Mouse (Mus musculus) lung, embryonic 14.5 days (tissue): Measurements from ENCODE around the gene Adamtsl3. TPM values are rescaled to one million over a fixed set of nuclear protein-coding genes. Genes with fewer than 3 reads are reported as not detected.

Experiments
- ATAC-seq: fragments of 200-750 bp; cut with Nextera tagmentation; 2 replicates; pipeline ENCODE4 v1.8.0; 2017; ENCODE audit warnings: mild to moderate bottlenecking, moderate TSS enrichment, moderate library complexity; ENCODE audit not compliant: insufficient read depth
- DNase-seq: peaks from one replicate; pipeline ENCODE4 v3.0.0-alpha.2; 2015
- H3K27ac ChIP-seq: fragments of 300-500 bp; sonication (generic); 2 replicates; pipeline ENCODE4 v1.5.1; 2014; ENCODE audit warnings: low read depth, mild to moderate bottlenecking, moderate library complexity
- H3K27me3 ChIP-seq: fragments of 300-500 bp; sonication (generic); 2 replicates; pipeline ENCODE4 v1.6.1; 2014; ENCODE audit warnings: low read length, control low read depth; ENCODE audit not compliant: insufficient read depth
- H3K36me3 ChIP-seq: fragments of 300-500 bp; sonication (generic); 2 replicates; pipeline ENCODE4 v1.6.1; 2014; ENCODE audit warnings: control low read depth; ENCODE audit not compliant: insufficient read depth
- H3K4me1 ChIP-seq: fragments of 300-500 bp; sonication (generic); 2 replicates; pipeline ENCODE4 v1.6.1; 2014; ENCODE audit warnings: antibody characterized with exemption, control low read depth; ENCODE audit not compliant: insufficient read depth
- H3K4me2 ChIP-seq: fragments of 300-500 bp; sonication (generic); 2 replicates; pipeline ENCODE4 v1.6.1; 2014; ENCODE audit warnings: mild to moderate bottlenecking
- H3K4me3 ChIP-seq: fragments of 300-500 bp; sonication (generic); 2 replicates; pipeline ENCODE4 v1.5.1; 2014; ENCODE audit warnings: low read depth, low read length
- H3K9ac ChIP-seq: fragments of 300-500 bp; sonication (generic); 2 replicates; pipeline ENCODE4 v1.6.1; 2014
- H3K9me3 ChIP-seq: fragments of 300-500 bp; sonication (generic); 2 replicates; pipeline ENCODE4 v1.6.1; 2016; ENCODE audit warnings: low read depth, low read length, control low read depth
- CTCF ChIP-seq: IDR thresholded peaks from 2 replicates; pipeline ENCODE4 v1.5.1; 2016; ENCODE audit warnings: antibody characterized with exemption, low read depth
- WGBS: fragments of 180-500 bp; shearing (Covaris S2); extraction: QIAGEN DNeasy Blood & Tissue Kit; methylation state at CpG from one replicate; pipeline ENCODE4 v1.1.7; 2014; 5-methylcytosine and 5-hydroxymethylcytosine counted together
- polyA plus RNA-seq: library from polyadenylated mRNA; unstranded; fragments of >200 nt; fragmentation: Nextera tagmentation; extraction: Ambion mirVana; gene quantifications from 2 replicates; pipeline ENCODE4 v1.2.1, GENCODE M21; 2014

The Adamtsl3 gene
- polyA plus RNA-seq, 1 experiment from 2014 or later, result 0.58 TPM

GRCm38 (mm10) chr7:82552005-82552404 is 216.5 kb downstream of the Adamtsl3 start:
- Histone ChIP-seq H3K4me3 (no peak overlapping the region), H3K4me1 (no peaks in the 10 kb centered on the region), H3K9ac (no peak overlapping the region), H3K9me3 (no peaks in the 10 kb centered on the region), H3K27ac (no peak overlapping the region), H3K36me3 (no peaks in the 10 kb centered on the region), H3K4me2 (no peak overlapping the region), H3K27me3 (no peaks in the 10 kb centered on the region)
- WGBS, result 72% methylated on average over 1 of the region's 1 CpGs
- no peak for TF ChIP-seq CTCF
- DNase-seq, result no peak
- no peak for ATAC-seq

DNA sequence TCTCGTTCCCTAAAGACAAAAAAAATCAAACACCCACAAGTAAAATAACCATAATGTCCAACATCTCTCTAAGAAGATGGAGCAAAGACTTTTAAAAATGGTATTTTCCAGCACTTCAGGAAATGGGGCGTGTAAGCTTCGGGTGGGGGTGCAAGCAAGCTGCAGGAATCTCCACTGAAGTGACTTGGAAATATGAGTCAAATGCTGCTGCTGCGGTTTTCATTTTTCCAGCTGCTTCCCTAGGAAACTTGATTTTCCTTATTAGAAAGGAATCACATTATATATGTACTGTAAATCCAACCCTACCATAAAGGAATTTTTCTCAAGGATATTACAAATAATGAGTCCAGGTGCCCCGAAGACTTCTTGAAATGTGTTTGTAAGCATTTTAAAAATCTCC is 220.3 kb downstream of the Adamtsl3 start:
- H3K4me2 ChIP-seq, result no peak overlapping the region
- H3K36me3 ChIP-seq, result no peaks in the 10 kb centered on the region
- H3K4me1 ChIP-seq, result no peaks in the 10 kb centered on the region
- H3K4me3 ChIP-seq, result no peak overlapping the region
- H3K27me3 ChIP-seq, result no peaks in the 10 kb centered on the region
- ATAC-seq (no peak), DNase-seq (no peak)
- H3K9me3 ChIP-seq, result 0 out of 2 replicates have a peak, but pooled peaks cover 5% of the 10 kb centered on the region
- WGBS, result 45% methylated on average over 5 of the region's 5 CpGs
- no peak for TF ChIP-seq CTCF
- H3K27ac ChIP-seq, result no peak overlapping the region
- H3K9ac ChIP-seq, result no peak overlapping the region

DNA sequence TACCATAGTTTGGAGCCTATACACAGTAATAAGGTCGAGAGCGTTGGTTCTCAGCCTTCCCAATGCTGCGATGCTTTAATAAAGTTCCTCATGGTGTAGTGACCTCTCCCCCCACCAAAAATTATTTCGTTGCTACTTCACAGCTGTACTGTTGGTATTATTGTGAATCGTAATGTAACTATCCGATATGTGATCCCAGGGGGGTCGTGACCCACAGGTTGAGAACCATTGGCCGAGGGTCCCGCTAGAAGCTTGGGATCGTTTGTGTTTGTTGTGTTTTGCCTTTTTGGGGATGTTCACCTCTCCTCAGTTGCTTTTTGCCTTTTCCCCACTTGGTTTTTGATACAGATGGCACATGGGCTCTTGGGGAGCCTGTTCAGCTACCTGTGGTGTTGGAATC is 220.9 kb downstream of the Adamtsl3 start:
- H3K9me3 ChIP-seq, result 0 out of 2 replicates have a peak, but pooled peaks cover 5% of the 10 kb centered on the region
- no peaks in the 10 kb centered on the region for H3K27me3 ChIP-seq
- DNase-seq (no peak), ATAC-seq (no peak)
- no peak overlapping the region for H3K4me3 ChIP-seq
- H3K4me1 ChIP-seq, result no peaks in the 10 kb centered on the region
- H3K4me2 ChIP-seq, result no peak overlapping the region
- no peak overlapping the region for H3K9ac ChIP-seq
- no peaks in the 10 kb centered on the region for H3K36me3 ChIP-seq
- WGBS, result 80% methylated on average over 10 of the region's 10 CpGs
- TF ChIP-seq CTCF, result no peak
- no peak overlapping the region for H3K27ac ChIP-seq

- 44% methylated on average over 11 of the region's 11 CpGs for whole genome bisulfite sequencing
- Histone ChIP-seq H3K27me3 (no peaks in the 10 kb centered on the region), H3K36me3 (no peaks in the 10 kb centered on the region), H3K9ac (no peak overlapping the region), H3K4me2 (no peak overlapping the region), H3K27ac (no peak overlapping the region), H3K4me3 (no peak overlapping the region), H3K4me1 (no peaks in the 10 kb centered on the region), H3K9me3 (0 out of 2 replicates have a peak, but pooled peaks cover 5% of the 10 kb centered on the region)
- ATAC-seq (no peak), DNase-seq (no peak)
- TF ChIP-seq CTCF, result no peak
These were observed 221.6 kb downstream of the Adamtsl3 start for GRCm38 (mm10) chr7:82557111-82557510.

DNA sequence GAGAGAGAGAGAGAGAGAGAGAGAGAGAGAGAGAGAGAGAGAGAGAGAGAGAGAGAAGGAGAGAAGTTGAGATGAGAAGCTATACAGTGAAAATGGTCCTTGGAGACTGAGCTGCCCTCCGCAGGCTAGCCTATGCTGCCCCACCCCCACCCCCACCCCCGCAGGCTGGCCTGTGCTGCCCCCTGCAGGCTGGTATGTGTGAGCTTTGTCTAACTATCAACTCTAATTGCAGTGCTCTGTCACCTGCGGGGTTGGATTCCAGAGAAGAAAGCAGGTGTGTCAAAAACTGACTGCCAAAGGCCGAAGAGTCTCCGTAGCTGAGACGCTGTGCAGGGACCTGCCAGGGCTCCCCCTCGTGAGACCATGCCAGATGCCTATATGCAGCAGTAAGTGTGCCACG is 231.2 kb downstream of the Adamtsl3 start:
- Histone ChIP-seq H3K4me3 (no peak overlapping the region), H3K9me3 (no peaks in the 10 kb centered on the region), H3K27ac (no peak overlapping the region), H3K4me2 (no peak overlapping the region), H3K4me1 (no peaks in the 10 kb centered on the region), H3K9ac (no peak overlapping the region), H3K27me3 (no peaks in the 10 kb centered on the region), H3K36me3 (no peaks in the 10 kb centered on the region)
- WGBS, result 43% methylated on average over 8 of the region's 8 CpGs
- TF ChIP-seq CTCF, result peak; percentile 20; the same call in 1 of the 2 replicates
- DNase-seq (no peak), ATAC-seq (no peak)

GRCm38 (mm10) chr7:82567811-82568210 is 232.3 kb downstream of the Adamtsl3 start:
- no peak for ATAC-seq
- no peak for DNase-seq
- no peak overlapping the region for H3K4me3 ChIP-seq
- H3K36me3 ChIP-seq, result no peaks in the 10 kb centered on the region
- no peaks in the 10 kb centered on the region for H3K27me3 ChIP-seq
- WGBS, result 80% methylated on average over 3 of the region's 3 CpGs
- no peak overlapping the region for H3K9ac ChIP-seq
- H3K9me3 ChIP-seq, result no peaks in the 10 kb centered on the region
- no peaks in the 10 kb centered on the region for H3K4me1 ChIP-seq
- TF ChIP-seq CTCF, result no peak
- H3K4me2 ChIP-seq, result no peak overlapping the region
- H3K27ac ChIP-seq, result no peak overlapping the region

DNA sequence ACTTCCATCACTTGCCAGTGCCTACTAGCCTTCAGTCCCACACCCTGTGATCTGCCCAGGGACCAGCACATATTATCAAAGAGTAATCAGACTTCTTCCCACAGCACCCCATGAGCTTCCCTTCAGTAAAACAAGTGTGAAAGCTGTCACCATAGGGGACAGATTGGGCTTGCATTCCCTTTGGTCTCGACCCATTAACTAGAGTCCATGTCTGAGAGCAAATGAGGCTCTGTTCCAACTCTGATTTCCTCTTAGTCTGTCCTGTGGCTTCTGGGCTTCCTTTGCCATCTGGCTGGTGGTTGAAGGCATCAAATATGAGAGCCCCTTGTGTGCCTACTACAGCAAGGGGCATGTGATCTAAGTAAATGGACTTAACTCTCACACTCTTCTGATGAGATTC is 237.5 kb downstream of the Adamtsl3 start:
- H3K4me1 ChIP-seq, result no peaks in the 10 kb centered on the region
- no peak for TF ChIP-seq CTCF
- H3K36me3 ChIP-seq, result no peaks in the 10 kb centered on the region
- no peak overlapping the region for H3K9ac ChIP-seq
- no peak for ATAC-seq
- WGBS, result 46% methylated on average over 1 of the region's 1 CpGs
- H3K4me2 ChIP-seq, result no peak overlapping the region
- H3K4me3 ChIP-seq, result no peak overlapping the region
- no peak for DNase-seq
- H3K27me3 ChIP-seq, result no peaks in the 10 kb centered on the region
- no peaks in the 10 kb centered on the region for H3K9me3 ChIP-seq
- H3K27ac ChIP-seq, result no peak overlapping the region

- Histone ChIP-seq H3K9ac (no peak overlapping the region), H3K4me3 (no peak overlapping the region), H3K27ac (no peak overlapping the region), H3K4me1 (no peaks in the 10 kb centered on the region), H3K27me3 (no peaks in the 10 kb centered on the region), H3K9me3 (no peaks in the 10 kb centered on the region), H3K36me3 (no peaks in the 10 kb centered on the region), H3K4me2 (no peak overlapping the region)
- WGBS, result 82% methylated on average over 3 of the region's 3 CpGs
- no peak for TF ChIP-seq CTCF
- DNase-seq (no peak), ATAC-seq (no peak)
These were observed 244.5 kb downstream of the Adamtsl3 start for GRCm38 (mm10) chr7:82580007-82580406.
